In genomic region chr19:41980422-41980818, GRCm38 (mm10) we compare ENCODE assay signal across 7 mouse cellular contexts. TPM values are rescaled to one million over a fixed set of nuclear protein-coding genes. Genes with fewer than 3 reads are reported as not detected.
DNase-seq lines count a peak whose midpoint lies in the region; ATAC-seq and TF ChIP-seq lines count a peak whose summit lies in the region.

No protein-coding gene starts in this region.

- H3K27ac ChIP-seq in bone marrow macrophage, adult 2 months (ENCODE audit: insufficient read depth, low read depth, low read length) = peak overlapping the region; percentile 66
- H3K27ac ChIP-seq in forebrain, postnatal 0 days (ENCODE audit: low read depth, low read length) = peak overlapping the region; percentile 80
- peak overlapping the region; percentile 93 for H3K27ac ChIP-seq in intestine, embryonic 16.5 days (ENCODE audit: low read length)
- peak overlapping the region; percentile 94 for H3K27ac ChIP-seq in liver, postnatal 0 days (ENCODE audit: low read depth)
- peak overlapping the region; percentile 83 for H3K27ac ChIP-seq in stomach, embryonic 14.5 days (ENCODE audit: low read length)

- DNase-seq in thymus, adult 18-20 months = peak; percentile 31 to 50
- DNase-seq in thymus, postnatal 4 days = no peak
- DNase-seq in forebrain, postnatal 0 days = no peak
- peak; percentile 66 for DNase-seq in liver, postnatal 0 days

- peaks cover 28% of the 10 kb centered on the region for H3K4me1 ChIP-seq in bone marrow macrophage, adult 2 months (ENCODE audit: control insufficient read depth, insufficient read depth, low read length)
- H3K4me1 ChIP-seq in forebrain, postnatal 0 days (ENCODE audit: insufficient read depth) = 0 out of 2 replicates have a peak, but pooled peaks cover 2% of the 10 kb centered on the region
- H3K4me1 ChIP-seq in intestine, embryonic 16.5 days (ENCODE audit: control insufficient read depth, insufficient read depth, low read length) = peaks cover 5% of the 10 kb centered on the region; the same call in 1 of the 2 replicates
- peaks cover 18% of the 10 kb centered on the region for H3K4me1 ChIP-seq in liver, postnatal 0 days (ENCODE audit: insufficient read depth)
- peaks cover 5% of the 10 kb centered on the region; the same call in 1 of the 2 replicates for H3K4me1 ChIP-seq in stomach, embryonic 14.5 days (ENCODE audit: control insufficient read depth, insufficient read depth, low read length)

- H3K9me3 ChIP-seq in forebrain, postnatal 0 days (ENCODE audit: low read length) = no peaks in the 10 kb centered on the region
- H3K9me3 ChIP-seq in intestine, embryonic 16.5 days (ENCODE audit: control insufficient read depth, low read length) = no peaks in the 10 kb centered on the region
- no peaks in the 10 kb centered on the region for H3K9me3 ChIP-seq in liver, postnatal 0 days (ENCODE audit: low read length)
- no peaks in the 10 kb centered on the region for H3K9me3 ChIP-seq in stomach, embryonic 14.5 days (ENCODE audit: control insufficient read depth, low read depth, low read length)

- 0 out of 2 replicates have a peak, but pooled peaks cover 4% of the 10 kb centered on the region for H3K27me3 ChIP-seq in forebrain, postnatal 0 days (ENCODE audit: insufficient read depth, low read length)
- no peaks in the 10 kb centered on the region for H3K27me3 ChIP-seq in intestine, embryonic 16.5 days (replicated peaks; ENCODE audit: control insufficient read depth, insufficient read depth, low read length)
- H3K27me3 ChIP-seq in liver, postnatal 0 days (ENCODE audit: insufficient read depth, low read length) = peaks cover 13% of the 10 kb centered on the region
- H3K27me3 ChIP-seq in stomach, embryonic 14.5 days (ENCODE audit: control insufficient read depth, insufficient read depth, low read length) = no peaks in the 10 kb centered on the region

- no peak for TF ChIP-seq CTCF in bone marrow macrophage, adult 2 months (IDR thresholded peaks at IDR 0.05; ENCODE audit: low read depth, low read length)
- TF ChIP-seq CTCF in forebrain, postnatal 0 days (IDR thresholded peaks at IDR 0.05; ENCODE audit: low read depth) = no peak
- TF ChIP-seq CTCF in liver, postnatal 0 days (IDR thresholded peaks at IDR 0.05; ENCODE audit: low read depth) = no peak

- peak overlapping the region; percentile 71 for H3K9ac ChIP-seq in forebrain, postnatal 0 days
- peak overlapping the region; percentile 85 for H3K9ac ChIP-seq in intestine, embryonic 16.5 days (ENCODE audit: low read depth, low read length)
- peak overlapping the region; percentile 73 for H3K9ac ChIP-seq in liver, postnatal 0 days (replicated peaks)
- H3K9ac ChIP-seq in stomach, embryonic 14.5 days (replicated peaks; ENCODE audit: low read depth, low read length) = peak overlapping the region; percentile 18; the same call in 1 of the 2 replicates

- peak overlapping the region; percentile 90 for H3K4me3 ChIP-seq in bone marrow macrophage, adult 2 months (ENCODE audit: insufficient read depth, low read length)
- H3K4me3 ChIP-seq in forebrain, postnatal 0 days (ENCODE audit: low read depth, low read length) = peak overlapping the region; percentile 89
- peak overlapping the region; percentile 92 for H3K4me3 ChIP-seq in intestine, embryonic 16.5 days (ENCODE audit: low read length)
- H3K4me3 ChIP-seq in liver, postnatal 0 days (ENCODE audit: low read depth, low read length) = peak overlapping the region; percentile 92
- peak overlapping the region; percentile 83 for H3K4me3 ChIP-seq in stomach, embryonic 14.5 days (ENCODE audit: low read depth, low read length)

- ATAC-seq in forebrain, postnatal 0 days = no peak
- peak; percentile 5; the same call in 1 of the 2 replicates for ATAC-seq in intestine, embryonic 16.5 days
- ATAC-seq in liver, postnatal 0 days = peak; percentile 5
- peak; percentile 1; the same call in 1 of the 2 replicates for ATAC-seq in stomach, embryonic 14.5 days (ENCODE audit: insufficient number of reproducible peaks, insufficient read depth, low FRiP score, low read depth)

- peaks cover 3% of the 10 kb centered on the region; the same call in 1 of the 2 replicates for H3K36me3 ChIP-seq in forebrain, postnatal 0 days (ENCODE audit: insufficient read depth)
- no peaks in the 10 kb centered on the region for H3K36me3 ChIP-seq in intestine, embryonic 16.5 days (ENCODE audit: control insufficient read depth, insufficient read depth, low read length)
- 0 out of 2 replicates have a peak, but pooled peaks cover 4% of the 10 kb centered on the region for H3K36me3 ChIP-seq in liver, postnatal 0 days (replicated peaks; ENCODE audit: insufficient read depth, low read length)
- no peaks in the 10 kb centered on the region for H3K36me3 ChIP-seq in stomach, embryonic 14.5 days (ENCODE audit: control insufficient read depth, insufficient read depth, low read length)

- WGBS in forebrain, postnatal 0 days = under 1% methylated on average over 16 of the region's 16 CpGs
- 1% methylated on average over 16 of the region's 16 CpGs for WGBS in intestine, embryonic 16.5 days
- WGBS in liver, postnatal 0 days (ENCODE audit: insufficient replicate concordance) = under 1% methylated on average over 16 of the region's 16 CpGs
- WGBS in stomach, embryonic 14.5 days = 0% methylated on average over 16 of the region's 16 CpGs

- H3K4me2 ChIP-seq in forebrain, postnatal 0 days (ENCODE audit: low read depth) = peak overlapping the region; percentile 100
- H3K4me2 ChIP-seq in intestine, embryonic 16.5 days (ENCODE audit: low read depth, low read length) = peak overlapping the region; percentile 77
- H3K4me2 ChIP-seq in liver, postnatal 0 days (ENCODE audit: low read depth, low read length) = peak overlapping the region; percentile 99
- peak overlapping the region; percentile 60 for H3K4me2 ChIP-seq in stomach, embryonic 14.5 days (replicated peaks; ENCODE audit: low read depth, low read length)

- no peak for TF ChIP-seq EP300 in liver, postnatal 0 days (IDR thresholded peaks at IDR 0.05; ENCODE audit: low read depth)

- no peak for TF ChIP-seq POLR2A in bone marrow macrophage, adult 2 months (IDR thresholded peaks at IDR 0.05; ENCODE audit: borderline replicate concordance, low read depth, low read length)

RNA-seq across cellular contexts. Expression of gene Mms19, which starts 0.5 kb away (rescaled TPM):
- 43.7 and 57.0 TPM in 2 replicates for polyA plus RNA-seq in bone marrow macrophage, adult 2 months (2012; ENCODE audit: insufficient read depth, insufficient read length, missing spikeins)
- total RNA-seq in forebrain, postnatal 0 days (2014; rRNA removed) = 42.2 and 66.5 TPM in 2 replicates
- 17.4 and 25.8 TPM in 2 replicates for polyA plus RNA-seq in forebrain, postnatal 0 days (2015; fragmentation: Nextera tagmentation; extraction: Ambion mirVana)
- polyA plus RNA-seq in intestine, embryonic 16.5 days (2015; fragmentation: Nextera tagmentation; extraction: Ambion mirVana) = 27.8 and 28.4 TPM in 2 replicates
- 7.3 and 9.2 TPM in 2 replicates for polyA plus RNA-seq in liver, postnatal 0 days (2015; fragmentation: Nextera tagmentation; extraction: Ambion mirVana)
- 37.6 and 44.1 TPM in 2 replicates for polyA plus RNA-seq in stomach, embryonic 14.5 days (2014; fragmentation: Nextera tagmentation; extraction: Ambion mirVana)

RNA-seq across cellular contexts. Expression of gene Ubtd1, which starts 1.1 kb away (rescaled TPM):
- polyA plus RNA-seq in bone marrow macrophage, adult 2 months (2012; ENCODE audit: insufficient read depth, insufficient read length, missing spikeins) = 44.1 and 46.7 TPM in 2 replicates
- 18.7 and 22.2 TPM in 2 replicates for total RNA-seq in forebrain, postnatal 0 days (2014; rRNA removed)
- 12.2 and 13.3 TPM in 2 replicates for polyA plus RNA-seq in forebrain, postnatal 0 days (2015; fragmentation: Nextera tagmentation; extraction: Ambion mirVana)
- 11.2 and 13.3 TPM in 2 replicates for polyA plus RNA-seq in intestine, embryonic 16.5 days (2015; fragmentation: Nextera tagmentation; extraction: Ambion mirVana)
- polyA plus RNA-seq in liver, postnatal 0 days (2015; fragmentation: Nextera tagmentation; extraction: Ambion mirVana) = 6.9 and 9.0 TPM in 2 replicates
- 10.4 and 10.8 TPM in 2 replicates for polyA plus RNA-seq in stomach, embryonic 14.5 days (2014; fragmentation: Nextera tagmentation; extraction: Ambion mirVana)

RNA-seq across cellular contexts. Expression of gene Zdhhc16, which starts 47.1 kb away (rescaled TPM):
- polyA plus RNA-seq in bone marrow macrophage, adult 2 months (2012; ENCODE audit: insufficient read depth, insufficient read length, missing spikeins) = 43.9 and 44.3 TPM in 2 replicates
- 53.3 and 58.6 TPM in 2 replicates for total RNA-seq in forebrain, postnatal 0 days (2014; rRNA removed)
- 96.8 and 97.4 TPM in 2 replicates for polyA plus RNA-seq in forebrain, postnatal 0 days (2015; fragmentation: Nextera tagmentation; extraction: Ambion mirVana)
- 65.3 and 66.1 TPM in 2 replicates for polyA plus RNA-seq in intestine, embryonic 16.5 days (2015; fragmentation: Nextera tagmentation; extraction: Ambion mirVana)
- 22.6 and 24.9 TPM in 2 replicates for polyA plus RNA-seq in liver, postnatal 0 days (2015; fragmentation: Nextera tagmentation; extraction: Ambion mirVana)
- polyA plus RNA-seq in stomach, embryonic 14.5 days (2014; fragmentation: Nextera tagmentation; extraction: Ambion mirVana) = 65.8 and 70.1 TPM in 2 replicates

RNA-seq across cellular contexts. Expression of gene Exosc1, which starts 47.2 kb away (rescaled TPM):
- 17.8 and 19.0 TPM in 2 replicates for polyA plus RNA-seq in bone marrow macrophage, adult 2 months (2012; ENCODE audit: insufficient read depth, insufficient read length, missing spikeins)
- 29.6 and 33.3 TPM in 2 replicates for total RNA-seq in forebrain, postnatal 0 days (2014; rRNA removed)
- 69.4 and 71.0 TPM in 2 replicates for polyA plus RNA-seq in forebrain, postnatal 0 days (2015; fragmentation: Nextera tagmentation; extraction: Ambion mirVana)
- polyA plus RNA-seq in intestine, embryonic 16.5 days (2015; fragmentation: Nextera tagmentation; extraction: Ambion mirVana) = 55.4 and 63.2 TPM in 2 replicates
- polyA plus RNA-seq in liver, postnatal 0 days (2015; fragmentation: Nextera tagmentation; extraction: Ambion mirVana) = 31.3 and 34.5 TPM in 2 replicates
- 73.2 and 79.9 TPM in 2 replicates for polyA plus RNA-seq in stomach, embryonic 14.5 days (2014; fragmentation: Nextera tagmentation; extraction: Ambion mirVana)

RNA-seq across cellular contexts. Expression of gene Ankrd2, which starts 55.4 kb away (rescaled TPM):
- polyA plus RNA-seq in bone marrow macrophage, adult 2 months (2012; ENCODE audit: insufficient read depth, insufficient read length, missing spikeins) = not detected in 2 replicates
- 0.69 TPM in 1 of 2 replicates, not detected in the other for total RNA-seq in forebrain, postnatal 0 days (2014; rRNA removed)
- 1.2 and 1.4 TPM in 2 replicates for polyA plus RNA-seq in forebrain, postnatal 0 days (2015; fragmentation: Nextera tagmentation; extraction: Ambion mirVana)
- 0.16 TPM in 1 of 2 replicates, not detected in the other for polyA plus RNA-seq in intestine, embryonic 16.5 days (2015; fragmentation: Nextera tagmentation; extraction: Ambion mirVana)
- 0.22 and 1.1 TPM in 2 replicates for polyA plus RNA-seq in liver, postnatal 0 days (2015; fragmentation: Nextera tagmentation; extraction: Ambion mirVana)
- 0.30 TPM in 1 of 2 replicates, not detected in the other for polyA plus RNA-seq in stomach, embryonic 14.5 days (2014; fragmentation: Nextera tagmentation; extraction: Ambion mirVana)

Comparison
In these comparisons a context has a peak if more than half of its experiments do, and no peak if none do; other contexts are left out.
1. DNase-seq: peak in thymus, adult 18-20 months (2 of 2) and liver, postnatal 0 days (single experiment); none in thymus, postnatal 4 days (single experiment) and forebrain, postnatal 0 days (single experiment).
2. H3K9ac ChIP-seq: peak in every context shown above with its lines; median percentile 85 in intestine, embryonic 16.5 days; 73 in liver, postnatal 0 days; 71 in forebrain, postnatal 0 days; 18 in stomach, embryonic 14.5 days.
3. Peak in every context shown above with its lines, with median percentiles within 50 percentile points of each other: H3K27ac ChIP-seq, H3K4me3 ChIP-seq and H3K4me2 ChIP-seq.